Mouse (Mus musculus): ENCODE data around the gene Spcs2. TPM values are rescaled to one million over a fixed set of nuclear protein-coding genes. Genes with fewer than 3 reads are reported as not detected.

Gene Spcs2
- polyA plus RNA-seq, 1 experiment: 91.7 TPM

GRCm38 (mm10) chr7:99902208-99902607, 38.9 kb upstream of the Spcs2 start:
- DNase-seq: peak; percentile 61
- Histone ChIP-seq H3K4me1 (replicated peaks; ENCODE audit: control insufficient read depth, insufficient read depth, low read length) (peaks cover 54% of the 10 kb centered on the region), H3K27ac (ENCODE audit: control insufficient read depth, insufficient read depth, low read length) (peak overlapping the region; percentile 97), H3K36me3 (ENCODE audit: control insufficient read depth, insufficient read depth, low read length) (no peaks in the 10 kb centered on the region), H3K27me3 (ENCODE audit: control insufficient read depth, insufficient read depth, low read length) (no peaks in the 10 kb centered on the region), H3K4me3 (ENCODE audit: control insufficient read depth, insufficient read depth, low read length) (peak overlapping the region; percentile 24)
- 36% methylated on average over 4 of the region's 4 CpGs for WGBS
- TF ChIP-seq POLR2A (IDR thresholded peaks at IDR 0.05; ENCODE audit: control insufficient read depth, extremely low read depth, insufficient read depth, low read length, poor library complexity) (peak; percentile 48; the same call in 1 of the 2 replicates), CTCF (IDR thresholded peaks at IDR 0.05; ENCODE audit: borderline replicate concordance, control insufficient read depth, extremely low read depth, insufficient read depth, low read length, poor library complexity) (no peak; the same call in 1 of the 2 replicates)

- H3K4me1 ChIP-seq (replicated peaks; ENCODE audit: control insufficient read depth, insufficient read depth, low read length): peaks cover 56% of the 10 kb centered on the region
- WGBS: 94% methylated on average over 4 of the region's 4 CpGs
- no peak overlapping the region for H3K27ac ChIP-seq (ENCODE audit: control insufficient read depth, insufficient read depth, low read length)
- no peak for DNase-seq
- TF ChIP-seq CTCF (IDR thresholded peaks at IDR 0.05; ENCODE audit: borderline replicate concordance, control insufficient read depth, extremely low read depth, insufficient read depth, low read length, poor library complexity) (no peak), POLR2A (IDR thresholded peaks at IDR 0.05; ENCODE audit: control insufficient read depth, extremely low read depth, insufficient read depth, low read length, poor library complexity) (no peak)
- H3K36me3 ChIP-seq (ENCODE audit: control insufficient read depth, insufficient read depth, low read length): no peaks in the 10 kb centered on the region
- H3K4me3 ChIP-seq (ENCODE audit: control insufficient read depth, insufficient read depth, low read length): no peak overlapping the region
- H3K27me3 ChIP-seq (ENCODE audit: control insufficient read depth, insufficient read depth, low read length): no peaks in the 10 kb centered on the region
These were observed 33.6 kb upstream of the Spcs2 start for GRCm38 (mm10) chr7:99896905-99897304.

DNA sequence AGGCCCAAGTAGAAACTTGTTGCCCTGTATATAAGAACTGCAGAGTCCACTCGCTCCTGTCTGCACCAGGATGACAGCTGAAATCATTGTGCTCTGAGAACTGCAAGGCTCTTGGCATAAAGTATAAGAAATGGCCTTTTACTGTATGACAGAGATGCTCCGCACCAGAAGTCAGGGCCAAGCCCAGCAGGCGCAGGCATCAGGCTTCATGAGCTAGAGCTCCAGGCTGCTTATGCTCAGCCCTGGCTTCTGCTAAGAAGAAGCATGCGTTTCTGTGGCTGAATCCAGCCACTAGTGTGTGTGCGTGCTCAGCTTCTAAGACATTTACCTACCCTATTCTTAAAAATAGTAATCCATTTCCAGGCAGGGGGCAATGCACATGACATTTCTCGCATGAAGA, 31.2 kb upstream of the Spcs2 start:
- no peaks in the 10 kb centered on the region for H3K36me3 ChIP-seq (ENCODE audit: control insufficient read depth, insufficient read depth, low read length)
- peak overlapping the region; percentile 67 for H3K27ac ChIP-seq (ENCODE audit: control insufficient read depth, insufficient read depth, low read length)
- no peak overlapping the region for H3K4me3 ChIP-seq (ENCODE audit: control insufficient read depth, insufficient read depth, low read length)
- 88% methylated on average over 6 of the region's 6 CpGs for WGBS
- no peak for TF ChIP-seq CTCF (IDR thresholded peaks at IDR 0.05; ENCODE audit: borderline replicate concordance, control insufficient read depth, extremely low read depth, insufficient read depth, low read length, poor library complexity)
- no peak for TF ChIP-seq POLR2A (IDR thresholded peaks at IDR 0.05; ENCODE audit: control insufficient read depth, extremely low read depth, insufficient read depth, low read length, poor library complexity)
- H3K27me3 ChIP-seq (ENCODE audit: control insufficient read depth, insufficient read depth, low read length): no peaks in the 10 kb centered on the region
- DNase-seq: no peak
- peaks cover 58% of the 10 kb centered on the region for H3K4me1 ChIP-seq (replicated peaks; ENCODE audit: control insufficient read depth, insufficient read depth, low read length)

- peaks cover 60% of the 10 kb centered on the region for H3K4me1 ChIP-seq (replicated peaks; ENCODE audit: control insufficient read depth, insufficient read depth, low read length)
- no peak for TF ChIP-seq POLR2A (IDR thresholded peaks at IDR 0.05; ENCODE audit: control insufficient read depth, extremely low read depth, insufficient read depth, low read length, poor library complexity)
- no peak for TF ChIP-seq CTCF (IDR thresholded peaks at IDR 0.05; ENCODE audit: borderline replicate concordance, control insufficient read depth, extremely low read depth, insufficient read depth, low read length, poor library complexity)
- H3K27ac ChIP-seq (ENCODE audit: control insufficient read depth, insufficient read depth, low read length): no peak overlapping the region; the same call in 1 of the 2 replicates
- no peaks in the 10 kb centered on the region for H3K27me3 ChIP-seq (ENCODE audit: control insufficient read depth, insufficient read depth, low read length)
- DNase-seq: no peak
- WGBS: 98% methylated on average over 3 of the region's 3 CpGs
- H3K36me3 ChIP-seq (ENCODE audit: control insufficient read depth, insufficient read depth, low read length): no peaks in the 10 kb centered on the region
- no peak overlapping the region for H3K4me3 ChIP-seq (ENCODE audit: control insufficient read depth, insufficient read depth, low read length)
These were observed 30.7 kb upstream of the Spcs2 start for GRCm38 (mm10) chr7:99893967-99894366.

DNA sequence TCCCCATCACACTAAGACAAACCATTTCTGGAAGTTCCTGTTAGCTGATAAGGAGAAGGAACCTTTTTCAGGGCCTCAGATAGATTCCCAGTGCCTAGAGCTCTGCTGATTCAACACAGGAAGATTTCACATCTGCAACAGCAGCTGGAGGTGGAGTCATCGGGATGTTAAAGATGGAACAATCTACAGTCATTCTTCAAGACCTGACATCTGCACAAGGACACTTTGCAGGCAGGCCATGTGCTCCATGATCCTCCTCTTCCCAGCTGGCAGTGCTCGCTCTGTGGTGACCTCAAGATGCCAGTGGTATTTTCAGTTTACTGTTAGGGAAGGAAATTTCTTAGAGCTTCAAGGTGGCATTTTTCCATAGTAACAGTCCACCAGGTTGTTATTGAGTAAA, 29.1 kb upstream of the Spcs2 start:
- WGBS: 95% methylated on average over 2 of the region's 2 CpGs
- H3K4me1 ChIP-seq (replicated peaks; ENCODE audit: control insufficient read depth, insufficient read depth, low read length): peaks cover 65% of the 10 kb centered on the region
- no peaks in the 10 kb centered on the region for H3K27me3 ChIP-seq (ENCODE audit: control insufficient read depth, insufficient read depth, low read length)
- H3K4me3 ChIP-seq (ENCODE audit: control insufficient read depth, insufficient read depth, low read length): no peak overlapping the region
- no peak for DNase-seq
- no peak overlapping the region for H3K27ac ChIP-seq (ENCODE audit: control insufficient read depth, insufficient read depth, low read length)
- TF ChIP-seq CTCF (IDR thresholded peaks at IDR 0.05; ENCODE audit: borderline replicate concordance, control insufficient read depth, extremely low read depth, insufficient read depth, low read length, poor library complexity) (no peak), POLR2A (IDR thresholded peaks at IDR 0.05; ENCODE audit: control insufficient read depth, extremely low read depth, insufficient read depth, low read length, poor library complexity) (no peak)
- H3K36me3 ChIP-seq (ENCODE audit: control insufficient read depth, insufficient read depth, low read length): no peaks in the 10 kb centered on the region

DNA sequence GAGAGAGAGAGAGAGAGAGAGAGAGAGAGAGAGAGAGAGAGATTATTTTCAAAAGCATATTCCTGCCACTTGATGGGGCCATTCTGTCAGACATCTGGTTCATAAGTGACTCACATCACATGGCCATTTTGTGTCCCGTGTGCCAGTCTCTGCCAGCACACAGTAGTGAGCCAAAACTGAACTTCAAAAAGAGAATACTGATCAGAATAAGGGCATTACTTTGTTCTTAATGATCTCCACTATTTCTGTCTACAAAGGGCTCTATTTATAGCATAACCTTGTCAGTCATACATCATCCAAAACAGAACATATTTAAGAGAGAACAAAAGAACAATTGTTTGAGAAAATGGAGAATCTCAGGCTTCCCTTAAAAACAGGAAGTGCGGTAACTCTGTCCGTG, 28.2 kb upstream of the Spcs2 start:
- H3K36me3 ChIP-seq (ENCODE audit: control insufficient read depth, insufficient read depth, low read length): no peaks in the 10 kb centered on the region
- DNase-seq: no peak
- TF ChIP-seq POLR2A (IDR thresholded peaks at IDR 0.05; ENCODE audit: control insufficient read depth, extremely low read depth, insufficient read depth, low read length, poor library complexity) (no peak), CTCF (IDR thresholded peaks at IDR 0.05; ENCODE audit: borderline replicate concordance, control insufficient read depth, extremely low read depth, insufficient read depth, low read length, poor library complexity) (no peak)
- H3K27me3 ChIP-seq (ENCODE audit: control insufficient read depth, insufficient read depth, low read length): no peaks in the 10 kb centered on the region
- peak overlapping the region; percentile 60 for H3K27ac ChIP-seq (ENCODE audit: control insufficient read depth, insufficient read depth, low read length)
- WGBS: 44% methylated on average over 3 of the region's 3 CpGs
- peaks cover 64% of the 10 kb centered on the region for H3K4me1 ChIP-seq (replicated peaks; ENCODE audit: control insufficient read depth, insufficient read depth, low read length)
- no peak overlapping the region for H3K4me3 ChIP-seq (ENCODE audit: control insufficient read depth, insufficient read depth, low read length)

DNA sequence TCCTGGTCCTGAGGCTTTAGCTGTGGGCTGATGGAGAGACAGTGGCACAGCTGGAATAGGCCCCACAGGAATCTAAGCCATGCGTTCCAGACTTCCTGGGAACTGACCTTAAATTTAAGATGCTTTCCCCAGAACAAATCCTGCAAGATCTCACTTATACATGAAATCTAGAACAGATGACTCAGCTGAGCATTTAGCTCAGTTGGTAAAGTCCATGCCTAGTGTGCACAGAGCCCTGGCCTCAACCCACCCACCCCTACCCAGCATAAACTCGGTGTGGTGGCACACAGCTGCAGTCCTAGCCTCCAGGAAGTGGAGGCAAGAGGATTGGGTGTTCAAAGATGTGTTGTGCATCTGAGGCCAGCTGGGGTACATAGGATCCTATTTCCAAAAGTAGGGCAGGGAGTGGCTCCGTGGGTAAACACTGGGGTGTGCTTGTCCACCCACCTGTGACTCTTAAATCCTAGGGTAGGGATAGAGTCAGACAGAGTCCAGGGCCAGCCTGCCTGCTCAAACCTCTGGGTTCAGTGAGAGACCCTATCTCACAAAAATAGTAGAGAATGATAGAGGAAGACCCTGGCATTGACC, 27.0 kb upstream of the Spcs2 start:
- no peak for TF ChIP-seq CTCF (IDR thresholded peaks at IDR 0.05; ENCODE audit: borderline replicate concordance, control insufficient read depth, extremely low read depth, insufficient read depth, low read length, poor library complexity)
- no peak for TF ChIP-seq POLR2A (IDR thresholded peaks at IDR 0.05; ENCODE audit: control insufficient read depth, extremely low read depth, insufficient read depth, low read length, poor library complexity)
- DNase-seq: peak; percentile 69
- Histone ChIP-seq H3K27ac (ENCODE audit: control insufficient read depth, insufficient read depth, low read length) (peak overlapping the region; percentile 98), H3K4me1 (replicated peaks; ENCODE audit: control insufficient read depth, insufficient read depth, low read length) (peaks cover 62% of the 10 kb centered on the region), H3K36me3 (ENCODE audit: control insufficient read depth, insufficient read depth, low read length) (no peaks in the 10 kb centered on the region), H3K27me3 (ENCODE audit: control insufficient read depth, insufficient read depth, low read length) (no peaks in the 10 kb centered on the region), H3K4me3 (ENCODE audit: control insufficient read depth, insufficient read depth, low read length) (no peak overlapping the region)
- 33% methylated on average over 3 of the region's 3 CpGs for WGBS
